Mouse (Mus musculus): ENCODE results near the gene Sertad4. TPM values are rescaled to one million over a fixed set of nuclear protein-coding genes. Genes with fewer than 3 reads are reported as not detected.

Gene Sertad4
- polyA plus RNA-seq, 1 experiment: 2.1 TPM

- H3K4me1 ChIP-seq (ENCODE audit: control insufficient read depth, insufficient read depth, insufficient read length, low read length): no peaks in the 10 kb centered on the region; the same call in 1 of the 2 replicates
- no peak overlapping the region for H3K27ac ChIP-seq (replicated peaks; ENCODE audit: low read depth, low read length)
These were observed 22.0 kb downstream of the Sertad4 start for GRCm38 (mm10) chr1:192833586-192833985.

GRCm38 (mm10) chr1:192833097-192833496, 22.5 kb downstream of the Sertad4 start:
- Histone ChIP-seq H3K27ac (replicated peaks; ENCODE audit: low read depth, low read length) (no peak overlapping the region), H3K4me1 (ENCODE audit: control insufficient read depth, insufficient read depth, insufficient read length, low read length) (no peaks in the 10 kb centered on the region; the same call in 1 of the 2 replicates), H3K4me3 (ENCODE audit: insufficient read depth, low read depth, low read length) (no peak overlapping the region)

More at GRCm38 (mm10) chr1:192833586-192833985, 22.0 kb downstream of the Sertad4 start:
- no peak overlapping the region for H3K4me3 ChIP-seq (ENCODE audit: insufficient read depth, low read depth, low read length)

GRCm38 (mm10) chr1:192832338-192832737, 23.2 kb downstream of the Sertad4 start:
- no peaks in the 10 kb centered on the region; the same call in 1 of the 2 replicates for H3K4me1 ChIP-seq (ENCODE audit: control insufficient read depth, insufficient read depth, insufficient read length, low read length)
- H3K27ac ChIP-seq (replicated peaks; ENCODE audit: low read depth, low read length): no peak overlapping the region
- H3K4me3 ChIP-seq (ENCODE audit: insufficient read depth, low read depth, low read length): no peak overlapping the region

GRCm38 (mm10) chr1:192830444-192830843, 25.1 kb downstream of the Sertad4 start:
- Histone ChIP-seq H3K27ac (replicated peaks; ENCODE audit: low read depth, low read length) (no peak overlapping the region), H3K4me3 (ENCODE audit: insufficient read depth, low read depth, low read length) (no peak overlapping the region)

GRCm38 (mm10) chr1:192828928-192829327, 26.6 kb downstream of the Sertad4 start:
- Histone ChIP-seq H3K4me1 (ENCODE audit: control insufficient read depth, insufficient read depth, insufficient read length, low read length) (no peaks in the 10 kb centered on the region), H3K4me3 (ENCODE audit: insufficient read depth, low read depth, low read length) (no peak overlapping the region), H3K27ac (replicated peaks; ENCODE audit: low read depth, low read length) (no peak overlapping the region)

More at GRCm38 (mm10) chr1:192830444-192830843, 25.1 kb downstream of the Sertad4 start:
- no peaks in the 10 kb centered on the region; the same call in 1 of the 2 replicates for H3K4me1 ChIP-seq (ENCODE audit: control insufficient read depth, insufficient read depth, insufficient read length, low read length)

GRCm38 (mm10) chr1:192827955-192828354, 27.6 kb downstream of the Sertad4 start:
- Histone ChIP-seq H3K27ac (replicated peaks; ENCODE audit: low read depth, low read length) (no peak overlapping the region), H3K4me3 (ENCODE audit: insufficient read depth, low read depth, low read length) (no peak overlapping the region), H3K4me1 (ENCODE audit: control insufficient read depth, insufficient read depth, insufficient read length, low read length) (no peaks in the 10 kb centered on the region)

- H3K4me3 ChIP-seq (ENCODE audit: insufficient read depth, low read depth, low read length): no peak overlapping the region
- no peak overlapping the region for H3K27ac ChIP-seq (replicated peaks; ENCODE audit: low read depth, low read length)
- no peaks in the 10 kb centered on the region for H3K4me1 ChIP-seq (ENCODE audit: control insufficient read depth, insufficient read depth, insufficient read length, low read length)
These were observed 29.8 kb downstream of the Sertad4 start for GRCm38 (mm10) chr1:192825746-192826145.

GRCm38 (mm10) chr1:192822652-192823525, 32.7 kb downstream of the Sertad4 start:
- H3K4me3 ChIP-seq (ENCODE audit: insufficient read depth, low read depth, low read length): no peak overlapping the region
- H3K27ac ChIP-seq (replicated peaks; ENCODE audit: low read depth, low read length): no peak overlapping the region
- H3K4me1 ChIP-seq (ENCODE audit: control insufficient read depth, insufficient read depth, insufficient read length, low read length): no peaks in the 10 kb centered on the region

- H3K4me3 ChIP-seq (ENCODE audit: insufficient read depth, low read depth, low read length): no peak overlapping the region
- H3K4me1 ChIP-seq (ENCODE audit: control insufficient read depth, insufficient read depth, insufficient read length, low read length): no peaks in the 10 kb centered on the region
- H3K27ac ChIP-seq (replicated peaks; ENCODE audit: low read depth, low read length): no peak overlapping the region
These were observed 33.3 kb downstream of the Sertad4 start for GRCm38 (mm10) chr1:192822309-192822651.

GRCm38 (mm10) chr1:192818334-192818733, 37.2 kb downstream of the Sertad4 start:
- H3K27ac ChIP-seq (replicated peaks; ENCODE audit: low read depth, low read length): no peak overlapping the region
- no peak overlapping the region for H3K4me3 ChIP-seq (ENCODE audit: insufficient read depth, low read depth, low read length)
- H3K4me1 ChIP-seq (ENCODE audit: control insufficient read depth, insufficient read depth, insufficient read length, low read length): no peaks in the 10 kb centered on the region

GRCm38 (mm10) chr1:192815789-192816188, 39.8 kb downstream of the Sertad4 start:
- no peaks in the 10 kb centered on the region for H3K4me1 ChIP-seq (ENCODE audit: control insufficient read depth, insufficient read depth, insufficient read length, low read length)
- H3K27ac ChIP-seq (replicated peaks; ENCODE audit: low read depth, low read length): no peak overlapping the region

GRCm38 (mm10) chr1:192814700-192815099, 40.9 kb downstream of the Sertad4 start:
- H3K4me1 ChIP-seq (ENCODE audit: control insufficient read depth, insufficient read depth, insufficient read length, low read length): no peaks in the 10 kb centered on the region
- no peak overlapping the region for H3K27ac ChIP-seq (replicated peaks; ENCODE audit: low read depth, low read length)
- no peak overlapping the region for H3K4me3 ChIP-seq (ENCODE audit: insufficient read depth, low read depth, low read length)

More at GRCm38 (mm10) chr1:192815789-192816188, 39.8 kb downstream of the Sertad4 start:
- H3K4me3 ChIP-seq (ENCODE audit: insufficient read depth, low read depth, low read length): no peak overlapping the region

- Histone ChIP-seq H3K4me1 (ENCODE audit: control insufficient read depth, insufficient read depth, insufficient read length, low read length) (no peaks in the 10 kb centered on the region), H3K4me3 (ENCODE audit: insufficient read depth, low read depth, low read length) (no peak overlapping the region), H3K27ac (replicated peaks; ENCODE audit: low read depth, low read length) (no peak overlapping the region)
These were observed 42.8 kb downstream of the Sertad4 start for GRCm38 (mm10) chr1:192812758-192813157.

GRCm38 (mm10) chr1:192812290-192812689, 43.3 kb downstream of the Sertad4 start:
- H3K4me1 ChIP-seq (ENCODE audit: control insufficient read depth, insufficient read depth, insufficient read length, low read length): no peaks in the 10 kb centered on the region
- H3K27ac ChIP-seq (replicated peaks; ENCODE audit: low read depth, low read length): no peak overlapping the region
- H3K4me3 ChIP-seq (ENCODE audit: insufficient read depth, low read depth, low read length): no peak overlapping the region

- 0 out of 2 replicates have a peak, but pooled peaks cover 3% of the 10 kb centered on the region for H3K4me1 ChIP-seq (ENCODE audit: control insufficient read depth, insufficient read depth, insufficient read length, low read length)
- H3K4me3 ChIP-seq (ENCODE audit: insufficient read depth, low read depth, low read length): no peak overlapping the region
- H3K27ac ChIP-seq (replicated peaks; ENCODE audit: low read depth, low read length): no peak overlapping the region
These were observed 49.1 kb downstream of the Sertad4 start for GRCm38 (mm10) chr1:192806168-192807157.
